Comparison of ENCODE assay signal across 8 mouse cellular contexts in the genomic region with DNA sequence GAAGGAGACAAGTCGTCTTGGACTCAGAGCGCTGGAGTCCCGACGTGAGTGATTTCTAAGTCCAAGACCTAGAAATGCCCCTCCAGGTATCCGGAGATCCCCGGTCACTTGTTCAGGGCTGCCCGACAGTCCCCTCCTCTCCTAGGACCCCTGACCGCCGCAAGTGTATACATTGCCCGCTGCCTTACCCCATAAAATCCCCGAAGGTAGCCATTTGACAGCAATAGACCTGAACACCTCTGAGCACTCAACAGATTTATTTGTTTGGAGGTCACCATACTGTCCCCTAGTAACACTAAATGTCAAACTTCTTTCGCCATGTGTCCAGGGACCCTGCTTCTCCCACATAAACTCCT. TPM values are rescaled to one million over a fixed set of nuclear protein-coding genes. Genes with fewer than 3 reads are reported as not detected.
DNase-seq lines count a peak whose midpoint lies in the region; ATAC-seq and TF ChIP-seq lines count a peak whose summit lies in the region.

No protein-coding gene starts in this region.

- no peaks in the 10 kb centered on the region for H3K27me3 ChIP-seq in kidney, postnatal 0 days (ENCODE audit: insufficient read depth, low read length)
- no peaks in the 10 kb centered on the region for H3K27me3 ChIP-seq in embryonic facial prominence, embryonic 13.5 days
- no peaks in the 10 kb centered on the region for H3K27me3 ChIP-seq in intestine, embryonic 15.5 days (replicated peaks)
- no peaks in the 10 kb centered on the region; the same call in 1 of the 2 replicates for H3K27me3 ChIP-seq in neural tube, embryonic 12.5 days (replicated peaks)

- peak overlapping the region; percentile 49 for H3K4me2 ChIP-seq in kidney, postnatal 0 days (ENCODE audit: low read length)
- H3K4me2 ChIP-seq in embryonic facial prominence, embryonic 13.5 days = peak overlapping the region; percentile 54
- H3K4me2 ChIP-seq in intestine, embryonic 15.5 days (replicated peaks) = peak overlapping the region; percentile 64
- H3K4me2 ChIP-seq in neural tube, embryonic 12.5 days (replicated peaks) = peak overlapping the region; percentile 53

- no peak for DNase-seq in kidney, postnatal 0 days (ENCODE audit: low spot score)
- no peak for DNase-seq in kidney, postnatal 36 days
- no peak for DNase-seq in thymus, postnatal 25 days
- no peak for DNase-seq in spleen, postnatal 36 days (ENCODE audit: low spot score in 2 of 2)

- peak overlapping the region; percentile 31; the same call in 1 of the 2 replicates for H3K27ac ChIP-seq in kidney, postnatal 0 days
- no peak overlapping the region for H3K27ac ChIP-seq in embryonic facial prominence, embryonic 13.5 days
- no peak overlapping the region for H3K27ac ChIP-seq in intestine, embryonic 15.5 days
- no peak overlapping the region for H3K27ac ChIP-seq in neural tube, embryonic 12.5 days

- H3K4me3 ChIP-seq in kidney, postnatal 0 days (replicated peaks; ENCODE audit: low read depth, low read length) = 0 out of 2 replicates have a peak overlapping the region, but pooled peaks have one; percentile 11
- H3K4me3 ChIP-seq in embryonic facial prominence, embryonic 13.5 days = peak overlapping the region; percentile 33
- peak overlapping the region; percentile 25 for H3K4me3 ChIP-seq in intestine, embryonic 15.5 days (replicated peaks)
- H3K4me3 ChIP-seq in neural tube, embryonic 12.5 days = 0 out of 2 replicates have a peak overlapping the region, but pooled peaks have one; percentile 2

- no peak; the same call in 1 of the 2 replicates for ATAC-seq in kidney, postnatal 0 days (replicated peaks; ENCODE audit: low FRiP score, low read depth)
- no peak for ATAC-seq in embryonic facial prominence, embryonic 13.5 days (ENCODE audit: insufficient number of reproducible peaks, insufficient read depth, low FRiP score, low TSS enrichment, low read depth)
- ATAC-seq in intestine, embryonic 15.5 days = no peak
- ATAC-seq in neural tube, embryonic 12.5 days (ENCODE audit: low FRiP score, low read depth) = peak; percentile 54; the same call in 1 of the 2 replicates
- no peak for ATAC-seq in frontal cortex, adult (ENCODE audit: low TSS enrichment)

- no peaks in the 10 kb centered on the region for H3K36me3 ChIP-seq in kidney, postnatal 0 days (ENCODE audit: insufficient read depth, low read length)
- H3K36me3 ChIP-seq in embryonic facial prominence, embryonic 13.5 days = no peaks in the 10 kb centered on the region
- no peaks in the 10 kb centered on the region for H3K36me3 ChIP-seq in intestine, embryonic 15.5 days
- H3K36me3 ChIP-seq in neural tube, embryonic 12.5 days = no peaks in the 10 kb centered on the region

- no peaks in the 10 kb centered on the region for H3K9me3 ChIP-seq in kidney, postnatal 0 days (replicated peaks; ENCODE audit: low read length)
- no peaks in the 10 kb centered on the region for H3K9me3 ChIP-seq in embryonic facial prominence, embryonic 13.5 days
- H3K9me3 ChIP-seq in intestine, embryonic 15.5 days = no peaks in the 10 kb centered on the region
- H3K9me3 ChIP-seq in neural tube, embryonic 12.5 days = no peaks in the 10 kb centered on the region

- H3K9ac ChIP-seq in kidney, postnatal 0 days (ENCODE audit: low read depth, low read length) = 0 out of 2 replicates have a peak overlapping the region, but pooled peaks have one; percentile 40
- H3K9ac ChIP-seq in embryonic facial prominence, embryonic 13.5 days = 0 out of 2 replicates have a peak overlapping the region, but pooled peaks have one; percentile 49
- H3K9ac ChIP-seq in intestine, embryonic 15.5 days = 0 out of 2 replicates have a peak overlapping the region, but pooled peaks have one; percentile 26
- H3K9ac ChIP-seq in neural tube, embryonic 12.5 days = no peak overlapping the region

- no peaks in the 10 kb centered on the region for H3K4me1 ChIP-seq in kidney, postnatal 0 days (replicated peaks; ENCODE audit: insufficient read depth, low read length)
- no peaks in the 10 kb centered on the region for H3K4me1 ChIP-seq in embryonic facial prominence, embryonic 13.5 days
- H3K4me1 ChIP-seq in intestine, embryonic 15.5 days (replicated peaks) = no peaks in the 10 kb centered on the region
- H3K4me1 ChIP-seq in neural tube, embryonic 12.5 days = no peaks in the 10 kb centered on the region

- 23% methylated on average over 12 of the region's 12 CpGs for WGBS in kidney, postnatal 0 days
- WGBS in embryonic facial prominence, embryonic 13.5 days = 20% methylated on average over 12 of the region's 12 CpGs
- WGBS in intestine, embryonic 15.5 days = 23% methylated on average over 12 of the region's 12 CpGs
- 18% methylated on average over 12 of the region's 12 CpGs for WGBS in neural tube, embryonic 12.5 days

- TF ChIP-seq CTCF in kidney, postnatal 0 days (IDR thresholded peaks at IDR 0.05; ENCODE audit: low read depth) = no peak

RNA-seq across cellular contexts. Expression of a gene that starts 1.0 kb away (rescaled TPM):
- polyA plus RNA-seq in kidney, postnatal 0 days (2015; fragmentation: Nextera tagmentation; extraction: Ambion mirVana) = 1.5 and 2.3 TPM in 2 replicates
- polyA plus RNA-seq in embryonic facial prominence, embryonic 13.5 days (2015; fragmentation: Nextera tagmentation; extraction: Ambion mirVana) = 0.66 TPM in 1 of 2 replicates, not detected in the other
- 0.57 and 0.71 TPM in 2 replicates for polyA plus RNA-seq in intestine, embryonic 15.5 days (2015; fragmentation: Nextera tagmentation; extraction: Ambion mirVana)
- 0.09 TPM in 1 of 2 replicates, not detected in the other for polyA plus RNA-seq in neural tube, embryonic 12.5 days (2016; fragmentation: Nextera tagmentation; extraction: Ambion mirVana)

RNA-seq across cellular contexts. Expression of a gene that starts 8.8 kb away (rescaled TPM):
- 142 and 153 TPM in 2 replicates for polyA plus RNA-seq in kidney, postnatal 0 days (2015; fragmentation: Nextera tagmentation; extraction: Ambion mirVana)
- 100 and 115 TPM in 2 replicates for polyA plus RNA-seq in embryonic facial prominence, embryonic 13.5 days (2015; fragmentation: Nextera tagmentation; extraction: Ambion mirVana)
- 198 and 212 TPM in 2 replicates for polyA plus RNA-seq in intestine, embryonic 15.5 days (2015; fragmentation: Nextera tagmentation; extraction: Ambion mirVana)
- polyA plus RNA-seq in neural tube, embryonic 12.5 days (2016; fragmentation: Nextera tagmentation; extraction: Ambion mirVana) = 31.2 and 34.6 TPM in 2 replicates

RNA-seq across cellular contexts. Expression of a gene that starts 16.9 kb away (rescaled TPM):
- 32.7 and 36.2 TPM in 2 replicates for polyA plus RNA-seq in kidney, postnatal 0 days (2015; fragmentation: Nextera tagmentation; extraction: Ambion mirVana)
- polyA plus RNA-seq in embryonic facial prominence, embryonic 13.5 days (2015; fragmentation: Nextera tagmentation; extraction: Ambion mirVana) = 37.2 and 40.6 TPM in 2 replicates
- polyA plus RNA-seq in intestine, embryonic 15.5 days (2015; fragmentation: Nextera tagmentation; extraction: Ambion mirVana) = 27.6 and 31.8 TPM in 2 replicates
- polyA plus RNA-seq in neural tube, embryonic 12.5 days (2016; fragmentation: Nextera tagmentation; extraction: Ambion mirVana) = 44.1 and 46.6 TPM in 2 replicates

RNA-seq across cellular contexts. Expression of a gene that starts 23.0 kb away (rescaled TPM):
- polyA plus RNA-seq in kidney, postnatal 0 days (2015; fragmentation: Nextera tagmentation; extraction: Ambion mirVana) = 9.5 and 9.7 TPM in 2 replicates
- polyA plus RNA-seq in embryonic facial prominence, embryonic 13.5 days (2015; fragmentation: Nextera tagmentation; extraction: Ambion mirVana) = 9.9 and 11.8 TPM in 2 replicates
- 6.6 and 6.8 TPM in 2 replicates for polyA plus RNA-seq in intestine, embryonic 15.5 days (2015; fragmentation: Nextera tagmentation; extraction: Ambion mirVana)
- polyA plus RNA-seq in neural tube, embryonic 12.5 days (2016; fragmentation: Nextera tagmentation; extraction: Ambion mirVana) = 2.4 and 3.0 TPM in 2 replicates

RNA-seq across cellular contexts. Expression of a gene that starts 34.1 kb away (rescaled TPM):
- polyA plus RNA-seq in kidney, postnatal 0 days (2015; fragmentation: Nextera tagmentation; extraction: Ambion mirVana) = 39.6 and 40.6 TPM in 2 replicates
- 37.7 and 40.1 TPM in 2 replicates for polyA plus RNA-seq in embryonic facial prominence, embryonic 13.5 days (2015; fragmentation: Nextera tagmentation; extraction: Ambion mirVana)
- polyA plus RNA-seq in intestine, embryonic 15.5 days (2015; fragmentation: Nextera tagmentation; extraction: Ambion mirVana) = 25.0 and 27.5 TPM in 2 replicates
- 26.2 and 27.8 TPM in 2 replicates for polyA plus RNA-seq in neural tube, embryonic 12.5 days (2016; fragmentation: Nextera tagmentation; extraction: Ambion mirVana)
